Mouse (Mus musculus): ENCODE data around the gene Ece1. TPM values are rescaled to one million over a fixed set of nuclear protein-coding genes. Genes with fewer than 3 reads are reported as not detected.

Gene Ece1
- polyA plus RNA-seq, 1 experiment from 2014 or later, result 49.1 TPM

GRCm38 (mm10) chr4:137932554-137933178 is 70.6 kb downstream of the Ece1 start:
- Histone ChIP-seq H3K36me3 (ENCODE audit: control insufficient read depth, insufficient read depth) (peaks cover 59% of the 10 kb centered on the region), H3K9me3 (ENCODE audit: control insufficient read depth) (no peaks in the 10 kb centered on the region), H3K27ac (ENCODE audit: low read depth, low read length) (no peak overlapping the region; the same call in 1 of the 2 replicates), H3K4me1 (replicated peaks; ENCODE audit: control insufficient read depth, insufficient read depth, low read length) (peaks cover 17% of the 10 kb centered on the region), H3K4me2 (replicated peaks; ENCODE audit: low read depth) (no peak overlapping the region), H3K9ac (ENCODE audit: low read depth, low read length) (no peak overlapping the region), H3K27me3 (replicated peaks; ENCODE audit: control insufficient read depth, insufficient read depth, low read length) (no peaks in the 10 kb centered on the region), H3K4me3 (ENCODE audit: low read depth, low read length) (no peak overlapping the region)
- ATAC-seq, result no peak
- WGBS, result 41% methylated on average over 6 of the region's 6 CpGs
- no peak for TF ChIP-seq CTCF (IDR thresholded peaks at IDR 0.05; ENCODE audit: low read depth)

DNA sequence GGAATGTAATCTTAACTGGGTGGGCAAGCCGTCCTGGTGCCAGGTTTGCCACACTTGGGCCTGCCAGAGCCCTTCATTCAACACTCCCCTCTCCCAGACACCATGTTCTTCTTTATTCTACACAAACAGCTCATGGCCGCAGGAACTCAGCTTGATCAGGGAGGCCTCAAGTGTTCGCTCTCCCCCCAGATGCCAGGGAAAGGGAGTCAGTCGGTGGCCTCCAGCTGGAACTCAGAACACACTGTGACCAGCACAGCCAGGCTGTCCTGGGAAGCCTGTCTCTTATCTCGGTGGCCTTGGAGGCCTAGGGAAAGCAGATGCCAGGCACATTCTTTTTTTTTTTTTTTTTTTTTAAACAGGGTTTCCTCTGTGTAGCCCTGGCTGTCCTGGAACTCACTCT is 71.3 kb downstream of the Ece1 start:
- Histone ChIP-seq H3K27me3 (replicated peaks; ENCODE audit: control insufficient read depth, insufficient read depth, low read length) (no peaks in the 10 kb centered on the region), H3K36me3 (ENCODE audit: control insufficient read depth, insufficient read depth) (peaks cover 61% of the 10 kb centered on the region), H3K4me1 (replicated peaks; ENCODE audit: control insufficient read depth, insufficient read depth, low read length) (peaks cover 17% of the 10 kb centered on the region), H3K9me3 (ENCODE audit: control insufficient read depth) (no peaks in the 10 kb centered on the region), H3K27ac (ENCODE audit: low read depth, low read length) (no peak overlapping the region), H3K4me2 (replicated peaks; ENCODE audit: low read depth) (no peak overlapping the region), H3K9ac (ENCODE audit: low read depth, low read length) (no peak overlapping the region), H3K4me3 (ENCODE audit: low read depth, low read length) (no peak overlapping the region)
- WGBS, result 47% methylated on average over 5 of the region's 5 CpGs
- TF ChIP-seq CTCF (IDR thresholded peaks at IDR 0.05; ENCODE audit: low read depth), result no peak
- no peak for ATAC-seq

DNA sequence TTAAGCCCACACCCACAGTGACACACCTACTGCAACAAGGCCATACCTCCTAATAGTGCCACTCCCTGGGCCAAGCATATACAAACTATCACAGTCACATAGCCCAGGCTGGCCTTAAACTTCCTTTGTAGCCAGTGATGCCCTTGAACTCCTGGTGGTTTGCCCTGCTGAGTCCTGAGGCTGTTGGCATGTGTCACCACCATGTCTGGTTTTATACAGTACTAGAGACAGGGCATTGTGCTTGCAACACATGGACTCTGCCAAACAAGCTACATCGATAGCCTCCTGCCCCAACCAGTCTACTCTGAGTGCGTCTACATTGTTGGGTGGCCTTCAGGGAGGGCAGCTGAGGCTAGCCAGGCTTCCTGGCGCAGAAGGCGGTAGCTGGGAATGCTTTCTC is 74.1 kb downstream of the Ece1 start:
- H3K27ac ChIP-seq (ENCODE audit: low read depth, low read length), result no peak overlapping the region
- no peak overlapping the region for H3K4me2 ChIP-seq (replicated peaks; ENCODE audit: low read depth)
- peaks cover 78% of the 10 kb centered on the region for H3K36me3 ChIP-seq (ENCODE audit: control insufficient read depth, insufficient read depth)
- H3K4me3 ChIP-seq (ENCODE audit: low read depth, low read length), result no peak overlapping the region
- TF ChIP-seq CTCF (IDR thresholded peaks at IDR 0.05; ENCODE audit: low read depth), result no peak
- H3K9ac ChIP-seq (ENCODE audit: low read depth, low read length), result no peak overlapping the region
- H3K27me3 ChIP-seq (replicated peaks; ENCODE audit: control insufficient read depth, insufficient read depth, low read length), result no peaks in the 10 kb centered on the region
- 77% methylated on average over 4 of the region's 4 CpGs for WGBS
- ATAC-seq, result no peak
- no peaks in the 10 kb centered on the region for H3K9me3 ChIP-seq (ENCODE audit: control insufficient read depth)
- H3K4me1 ChIP-seq (replicated peaks; ENCODE audit: control insufficient read depth, insufficient read depth, low read length), result peaks cover 8% of the 10 kb centered on the region

- H3K36me3 ChIP-seq (ENCODE audit: control insufficient read depth, insufficient read depth), result peaks cover 89% of the 10 kb centered on the region
- 92% methylated on average over 10 of the region's 10 CpGs for WGBS
- no peak for ATAC-seq
Observed at GRCm38 (mm10) chr4:137940061-137940460, 78.0 kb downstream of the Ece1 start.

GRCm38 (mm10) chr4:137941131-137941844 is 79.3 kb downstream of the Ece1 start:
- Histone ChIP-seq H3K27me3 (replicated peaks; ENCODE audit: control insufficient read depth, insufficient read depth, low read length) (no peaks in the 10 kb centered on the region), H3K9ac (ENCODE audit: low read depth, low read length) (no peak overlapping the region), H3K9me3 (ENCODE audit: control insufficient read depth) (no peaks in the 10 kb centered on the region), H3K27ac (ENCODE audit: low read depth, low read length) (no peak overlapping the region), H3K36me3 (ENCODE audit: control insufficient read depth, insufficient read depth) (peaks cover 85% of the 10 kb centered on the region), H3K4me3 (ENCODE audit: low read depth, low read length) (no peak overlapping the region), H3K4me2 (replicated peaks; ENCODE audit: low read depth) (no peak overlapping the region), H3K4me1 (replicated peaks; ENCODE audit: control insufficient read depth, insufficient read depth, low read length) (no peaks in the 10 kb centered on the region)
- no peak for TF ChIP-seq CTCF (IDR thresholded peaks at IDR 0.05; ENCODE audit: low read depth)
- 90% methylated on average over 12 of the region's 12 CpGs for WGBS
- no peak for ATAC-seq

More at GRCm38 (mm10) chr4:137940061-137940460, 78.0 kb downstream of the Ece1 start:
- Histone ChIP-seq H3K4me3 (ENCODE audit: low read depth, low read length) (no peak overlapping the region), H3K27me3 (replicated peaks; ENCODE audit: control insufficient read depth, insufficient read depth, low read length) (no peaks in the 10 kb centered on the region), H3K4me1 (replicated peaks; ENCODE audit: control insufficient read depth, insufficient read depth, low read length) (no peaks in the 10 kb centered on the region), H3K27ac (ENCODE audit: low read depth, low read length) (no peak overlapping the region), H3K9me3 (ENCODE audit: control insufficient read depth) (no peaks in the 10 kb centered on the region), H3K9ac (ENCODE audit: low read depth, low read length) (no peak overlapping the region), H3K4me2 (replicated peaks; ENCODE audit: low read depth) (no peak overlapping the region)
- no peak for TF ChIP-seq CTCF (IDR thresholded peaks at IDR 0.05; ENCODE audit: low read depth)

DNA sequence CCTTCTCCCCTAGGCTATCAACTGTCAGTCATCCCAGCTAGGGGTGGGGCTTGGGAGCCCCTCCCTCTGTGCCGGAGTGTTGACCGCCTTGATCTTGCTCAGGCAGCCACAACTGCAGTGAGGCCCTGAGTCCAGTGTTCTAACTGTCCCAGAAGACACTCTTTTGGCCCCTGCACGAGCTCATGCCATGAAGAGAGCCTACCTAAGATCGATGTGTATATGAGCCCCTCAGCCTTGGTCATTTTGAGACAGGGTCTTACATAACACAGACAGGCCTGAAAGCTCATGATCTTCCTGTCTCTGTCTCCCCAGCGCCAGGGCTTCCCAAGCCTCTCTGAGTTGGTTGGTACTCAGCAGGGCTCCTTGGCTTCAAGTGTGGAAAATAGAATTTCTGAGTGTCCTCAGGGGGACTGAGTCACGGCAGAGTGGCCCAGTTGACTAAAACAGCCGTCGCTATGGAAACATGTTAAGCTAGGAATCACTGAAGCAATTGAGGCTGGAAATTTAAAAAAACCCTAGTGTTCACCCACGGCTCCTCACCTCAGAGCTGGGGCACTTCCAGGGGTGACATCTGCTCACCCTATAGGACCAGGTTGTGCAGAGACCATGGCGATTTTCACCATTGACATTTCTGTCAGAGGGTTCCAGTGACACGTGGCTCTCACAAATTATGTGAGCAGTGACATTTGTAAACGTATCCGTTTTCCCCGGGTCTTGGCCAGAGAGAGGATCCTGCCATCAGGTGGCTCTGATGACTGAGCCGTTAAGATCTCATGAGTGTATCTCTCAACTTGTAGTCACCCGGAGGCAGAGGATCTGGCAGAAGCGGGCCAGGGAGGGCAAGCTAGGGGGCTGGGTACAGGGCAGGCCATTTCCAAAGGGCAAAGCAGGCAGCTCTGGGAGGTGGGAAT is 80.1 kb downstream of the Ece1 start:
- Histone ChIP-seq H3K9ac (ENCODE audit: low read depth, low read length) (no peak overlapping the region), H3K4me3 (ENCODE audit: low read depth, low read length) (no peak overlapping the region), H3K27me3 (replicated peaks; ENCODE audit: control insufficient read depth, insufficient read depth, low read length) (no peaks in the 10 kb centered on the region), H3K27ac (ENCODE audit: low read depth, low read length) (no peak overlapping the region), H3K36me3 (ENCODE audit: control insufficient read depth, insufficient read depth) (peaks cover 85% of the 10 kb centered on the region), H3K9me3 (ENCODE audit: control insufficient read depth) (no peaks in the 10 kb centered on the region), H3K4me2 (replicated peaks; ENCODE audit: low read depth) (no peak overlapping the region), H3K4me1 (replicated peaks; ENCODE audit: control insufficient read depth, insufficient read depth, low read length) (no peaks in the 10 kb centered on the region)
- ATAC-seq, result no peak
- 66% methylated on average over 17 of the region's 17 CpGs for WGBS
- no peak for TF ChIP-seq CTCF (IDR thresholded peaks at IDR 0.05; ENCODE audit: low read depth)
